In genomic region chr13:44100125-44101067, GRCm38 (mm10) we compare ENCODE assay signal across 8 mouse cellular contexts.
DNase-seq lines count a peak whose midpoint lies in the region; ATAC-seq and TF ChIP-seq lines count a peak whose summit lies in the region.

No protein-coding gene starts in this region.

- no peak for DNase-seq in stomach, postnatal 0 days (ENCODE audit: low spot score)
- peak; percentile 36 to 77 for DNase-seq in layer of hippocampus, postnatal 14 days (ENCODE audit: low spot score in 2 of 2)
- no peak for DNase-seq in gastrocnemius, postnatal 25 days
- no peak for DNase-seq in urinary bladder, postnatal 14 days (ENCODE audit: low spot score)

- no peak for TF ChIP-seq EP300 in stomach, postnatal 0 days (optimal IDR thresholded peaks at IDR 0.05)

- H3K36me3 ChIP-seq in stomach, embryonic 14.5 days (ENCODE audit: control insufficient read depth, insufficient read depth, low read length), result no peaks in the 10 kb centered on the region
- no peaks in the 10 kb centered on the region for H3K36me3 ChIP-seq in stomach, postnatal 0 days (ENCODE audit: control insufficient read depth, insufficient read depth, low read length)
- H3K36me3 ChIP-seq in heart, embryonic 12.5 days, result no peaks in the 10 kb centered on the region
- no peaks in the 10 kb centered on the region for H3K36me3 ChIP-seq in neural tube, embryonic 12.5 days

- no peaks in the 10 kb centered on the region for H3K9me3 ChIP-seq in stomach, embryonic 14.5 days (ENCODE audit: control insufficient read depth, low read depth, low read length)
- H3K9me3 ChIP-seq in stomach, postnatal 0 days (ENCODE audit: control insufficient read depth, low read length), result no peaks in the 10 kb centered on the region
- no peaks in the 10 kb centered on the region for H3K9me3 ChIP-seq in heart, embryonic 12.5 days (replicated peaks)
- no peaks in the 10 kb centered on the region for H3K9me3 ChIP-seq in neural tube, embryonic 12.5 days

- H3K4me1 ChIP-seq in stomach, embryonic 14.5 days (ENCODE audit: control insufficient read depth, insufficient read depth, low read length), result no peaks in the 10 kb centered on the region
- H3K4me1 ChIP-seq in stomach, postnatal 0 days (replicated peaks; ENCODE audit: control insufficient read depth, insufficient read depth), result no peaks in the 10 kb centered on the region
- H3K4me1 ChIP-seq in heart, embryonic 12.5 days (replicated peaks), result peaks cover 4% of the 10 kb centered on the region; the same call in 1 of the 2 replicates
- H3K4me1 ChIP-seq in neural tube, embryonic 12.5 days, result peaks cover 27% of the 10 kb centered on the region

- WGBS in stomach, embryonic 14.5 days, result 20% methylated on average over 21 of the region's 21 CpGs
- WGBS in stomach, postnatal 0 days, result 30% methylated on average over 21 of the region's 21 CpGs
- 23% methylated on average over 21 of the region's 21 CpGs for WGBS in heart, embryonic 12.5 days
- 8% methylated on average over 21 of the region's 21 CpGs for WGBS in neural tube, embryonic 12.5 days

- peak overlapping the region; percentile 17; the same call in 1 of the 2 replicates for H3K4me2 ChIP-seq in stomach, embryonic 14.5 days (replicated peaks; ENCODE audit: low read depth, low read length)
- H3K4me2 ChIP-seq in stomach, postnatal 0 days (replicated peaks; ENCODE audit: low read depth), result no peak overlapping the region
- peak overlapping the region; percentile 56 for H3K4me2 ChIP-seq in heart, embryonic 12.5 days
- peak overlapping the region; percentile 56 for H3K4me2 ChIP-seq in neural tube, embryonic 12.5 days (replicated peaks)

- H3K9ac ChIP-seq in stomach, embryonic 14.5 days (replicated peaks; ENCODE audit: low read depth, low read length), result no peak overlapping the region
- H3K9ac ChIP-seq in stomach, postnatal 0 days (ENCODE audit: low read length), result no peak overlapping the region
- 0 out of 2 replicates have a peak overlapping the region, but pooled peaks have one; percentile 3 for H3K9ac ChIP-seq in heart, embryonic 12.5 days
- H3K9ac ChIP-seq in neural tube, embryonic 12.5 days, result no peak overlapping the region

- no peak for ATAC-seq in stomach, embryonic 14.5 days (ENCODE audit: insufficient number of reproducible peaks, insufficient read depth, low FRiP score, low read depth)
- no peak for ATAC-seq in stomach, postnatal 0 days (ENCODE audit: low FRiP score, low TSS enrichment)
- ATAC-seq in heart, embryonic 12.5 days (ENCODE audit: insufficient number of reproducible peaks, low FRiP score), result no peak
- peak; percentile 90 for ATAC-seq in neural tube, embryonic 12.5 days (ENCODE audit: low FRiP score, low read depth)
- no peak for ATAC-seq in activated CD4-positive, CD25-positive, alpha-beta regulatory T cell, adult 4 months

- 0 out of 2 replicates have a peak overlapping the region, but pooled peaks have one; percentile 3 for H3K4me3 ChIP-seq in stomach, embryonic 14.5 days (ENCODE audit: low read depth, low read length)
- no peak overlapping the region for H3K4me3 ChIP-seq in stomach, postnatal 0 days (ENCODE audit: low read depth, low read length)
- H3K4me3 ChIP-seq in heart, embryonic 12.5 days, result 0 out of 2 replicates have a peak overlapping the region, but pooled peaks have one; percentile 15
- 0 out of 2 replicates have a peak overlapping the region, but pooled peaks have one; percentile 3 for H3K4me3 ChIP-seq in neural tube, embryonic 12.5 days

- 0 out of 2 replicates have a peak, but pooled peaks cover 3% of the 10 kb centered on the region for H3K27me3 ChIP-seq in stomach, embryonic 14.5 days (ENCODE audit: control insufficient read depth, insufficient read depth, low read length)
- no peaks in the 10 kb centered on the region for H3K27me3 ChIP-seq in stomach, postnatal 0 days (ENCODE audit: control insufficient read depth, insufficient read depth, low read length)
- no peaks in the 10 kb centered on the region for H3K27me3 ChIP-seq in heart, embryonic 12.5 days (replicated peaks)
- H3K27me3 ChIP-seq in neural tube, embryonic 12.5 days (replicated peaks), result peaks cover 5% of the 10 kb centered on the region; the same call in 1 of the 2 replicates

- no peak for TF ChIP-seq CTCF in stomach, postnatal 0 days (IDR thresholded peaks at IDR 0.05; ENCODE audit: low read depth)

- no peak overlapping the region for H3K27ac ChIP-seq in stomach, embryonic 14.5 days (ENCODE audit: low read length)
- no peak overlapping the region for H3K27ac ChIP-seq in stomach, postnatal 0 days (replicated peaks)
- H3K27ac ChIP-seq in heart, embryonic 12.5 days (ENCODE audit: poor library complexity, severe bottlenecking), result no peak overlapping the region
- H3K27ac ChIP-seq in neural tube, embryonic 12.5 days, result no peak overlapping the region

Comparison
In these comparisons a context has a peak if more than half of its experiments do, and no peak if none do; other contexts are left out.
1. DNase-seq: peak in layer of hippocampus, postnatal 14 days (2 of 2); none in stomach, postnatal 0 days (single experiment), gastrocnemius, postnatal 25 days (single experiment) and urinary bladder, postnatal 14 days (single experiment).